Mouse (Mus musculus) cortical plate, adult 2 months (tissue): Measurements from ENCODE around the gene Gimd1.

ENCODE experiments used
- CTCF ChIP-seq: fragments of 200-500 bp; IDR thresholded peaks from 2 replicates; pipeline ENCODE4 v1.5.1; 2011; ENCODE audit warnings: mild to moderate bottlenecking, control low read depth, low read length; ENCODE audit not compliant: insufficient read depth; ENCODE audit errors: extremely low read depth
- POLR2A ChIP-seq: fragments of 200-500 bp; IDR thresholded peaks from 2 replicates; pipeline ENCODE4 v1.6.1; 2011; ENCODE audit warnings: mild to moderate bottlenecking, low read length, control low read depth; ENCODE audit not compliant: insufficient read depth; ENCODE audit errors: extremely low read depth

GRCm38 (mm10) chr3:132650191-132650590 lies 20.6 kb downstream of the Gimd1 start:
- TF ChIP-seq POLR2A = no peak
- no peak for TF ChIP-seq CTCF
